Mouse (Mus musculus): Measurements from ENCODE around the gene Cstb.
A peak's percentile ranks its signal among the peaks of the same experiment; 100 is the strongest.
"Not testable (repeated sequence)": the region's sequence is repeated elsewhere in the genome, so short reads cannot be mapped to it uniquely, and the experiment has no call there.

Cstb gene

GRCm38 (mm10) chr10:78425181-78426041 lies at the start of gene Cstb:
Gene Cstb, plus strand, starts transcription at chr10:78425669.
- peak; percentile 79 to 85 for DNase-seq (ENCODE audit: low spot score in 2 of 2)

DNA sequence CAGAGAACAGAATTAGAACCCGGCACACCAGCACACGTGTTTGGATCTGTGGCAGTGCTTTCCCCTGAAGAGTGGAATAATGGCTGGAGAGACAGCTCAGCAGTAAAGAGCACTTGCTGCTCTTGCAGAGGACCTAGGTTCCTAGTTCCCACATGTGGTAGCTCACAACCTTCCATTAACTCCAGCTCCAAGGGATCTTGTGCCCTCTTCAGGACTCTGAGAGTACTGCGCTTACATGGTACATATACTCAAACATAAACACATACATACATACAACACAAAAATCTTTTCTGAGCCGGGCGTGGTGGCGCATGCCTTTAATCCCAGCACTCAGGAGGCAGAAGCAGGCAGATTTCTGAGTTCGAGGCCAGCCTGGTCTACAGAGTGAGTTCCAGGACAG lies 47.0 kb upstream of the Cstb start:
- no peak for DNase-seq (ENCODE audit: low spot score in 2 of 2)

GRCm38 (mm10) chr10:78383567-78383966 lies 41.9 kb upstream of the Cstb start:
- DNase-seq (ENCODE audit: low spot score in 2 of 2), result no peak

DNA sequence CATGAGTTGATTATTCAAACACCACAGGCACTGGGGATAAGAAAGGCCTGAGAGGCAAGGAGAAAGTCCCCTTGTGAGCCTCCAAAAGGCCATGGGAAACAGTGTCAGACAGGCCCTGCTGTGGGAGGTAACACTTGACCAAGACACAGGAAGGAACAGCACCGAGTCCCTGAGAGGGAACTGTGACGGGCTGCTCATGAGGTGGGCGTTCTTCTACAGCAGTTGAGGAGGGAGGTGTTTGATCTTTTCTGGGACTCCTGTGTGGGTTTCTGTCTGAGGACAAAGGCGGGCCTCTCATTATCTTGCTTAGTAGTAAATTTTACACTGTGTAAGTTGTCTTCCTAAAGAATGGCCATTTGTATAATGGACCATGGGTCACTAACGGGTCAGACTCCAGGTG lies 39.9 kb upstream of the Cstb start:
- no peak for DNase-seq (ENCODE audit: low spot score in 2 of 2)

DNA sequence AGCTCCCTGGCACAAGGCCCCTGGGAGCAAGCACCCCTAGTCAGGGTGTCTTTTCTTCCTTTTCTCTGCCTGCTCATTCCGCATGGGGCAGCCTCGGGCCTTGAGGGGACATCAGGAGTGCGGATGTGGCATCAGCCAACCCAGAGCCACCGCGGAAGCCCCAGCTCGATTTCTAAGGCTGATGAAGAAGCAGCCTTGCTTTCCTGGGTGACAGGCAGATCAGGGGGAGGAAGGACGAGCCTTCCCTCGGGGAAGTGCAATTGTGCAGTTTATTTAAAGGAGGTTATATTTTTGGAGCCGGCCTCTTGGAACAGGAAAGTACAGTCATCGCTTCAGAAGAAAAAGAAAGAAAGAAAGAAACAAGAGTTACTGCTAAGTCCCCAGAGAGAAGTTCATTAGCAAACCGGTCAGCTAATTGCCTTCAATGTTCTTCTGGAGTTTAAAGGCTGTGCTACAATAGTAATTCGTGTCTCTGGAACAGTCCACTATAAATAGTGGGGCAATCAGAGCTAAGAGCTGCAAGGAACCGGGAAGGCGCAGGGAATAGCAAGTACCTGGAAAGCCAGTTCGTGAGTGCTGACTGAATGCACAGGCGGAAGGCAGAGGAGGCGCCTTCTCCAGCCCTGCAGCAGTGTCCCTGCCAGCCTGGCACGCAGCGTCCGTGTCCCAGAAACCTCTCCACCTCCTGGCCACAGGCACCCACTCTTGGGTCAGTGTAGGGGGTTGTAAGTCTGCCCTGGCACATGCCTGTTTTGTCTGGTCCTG lies 37.1 kb upstream of the Cstb start:
- DNase-seq (ENCODE audit: low spot score in 2 of 2), result no peak

DNA sequence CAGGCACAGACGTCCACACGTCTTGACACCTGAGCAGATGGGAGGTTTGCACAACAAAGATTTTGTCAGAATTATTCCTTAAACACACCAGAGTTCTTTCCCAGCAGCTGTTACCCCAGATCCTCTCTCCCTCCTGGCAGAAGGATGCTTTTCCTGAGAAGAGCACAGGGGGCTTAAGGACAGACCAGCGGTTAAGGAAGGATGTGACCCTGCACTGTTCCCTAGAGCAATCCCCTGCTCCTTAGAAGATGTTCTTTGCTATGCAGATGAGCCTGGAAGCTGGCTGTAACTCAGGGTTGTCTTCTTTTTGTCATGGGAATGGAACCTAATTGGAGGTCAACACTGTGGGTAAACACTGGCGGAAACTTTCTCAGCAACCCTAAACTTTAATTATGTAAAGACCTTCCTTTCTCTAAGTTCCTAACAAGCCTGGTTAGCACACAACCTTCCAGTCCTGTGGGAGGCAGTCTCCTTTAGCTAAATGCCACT lies 34.4 kb upstream of the Cstb start:
- DNase-seq (ENCODE audit: low spot score in 2 of 2), result no peak

- DNase-seq (ENCODE audit: low spot score in 2 of 2), result peak; percentile 73 to 83
Measured at GRCm38 (mm10) chr10:78392072-78392471, 33.4 kb upstream of the Cstb start.

DNA sequence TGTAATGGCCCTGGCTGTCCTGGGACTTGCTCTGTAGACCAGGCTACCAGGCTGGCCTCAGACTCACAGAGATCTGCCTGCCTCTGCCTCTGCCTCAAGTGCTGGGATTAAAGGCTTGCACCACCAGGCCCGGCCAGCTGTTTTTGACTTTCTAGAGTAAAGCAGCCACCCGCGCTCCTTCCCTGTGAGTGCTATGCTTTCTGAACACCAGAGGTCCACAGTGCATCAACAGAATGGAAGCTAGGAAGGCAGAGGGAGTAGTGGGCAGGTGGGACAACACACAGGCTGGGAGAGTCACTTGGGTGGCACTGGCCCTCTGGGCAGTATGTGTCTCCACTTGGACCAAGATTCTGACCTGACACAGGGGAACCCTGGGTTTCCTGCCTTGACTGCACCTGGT lies 30.1 kb upstream of the Cstb start:
- DNase-seq (ENCODE audit: low spot score in 2 of 2), result no peak

DNA sequence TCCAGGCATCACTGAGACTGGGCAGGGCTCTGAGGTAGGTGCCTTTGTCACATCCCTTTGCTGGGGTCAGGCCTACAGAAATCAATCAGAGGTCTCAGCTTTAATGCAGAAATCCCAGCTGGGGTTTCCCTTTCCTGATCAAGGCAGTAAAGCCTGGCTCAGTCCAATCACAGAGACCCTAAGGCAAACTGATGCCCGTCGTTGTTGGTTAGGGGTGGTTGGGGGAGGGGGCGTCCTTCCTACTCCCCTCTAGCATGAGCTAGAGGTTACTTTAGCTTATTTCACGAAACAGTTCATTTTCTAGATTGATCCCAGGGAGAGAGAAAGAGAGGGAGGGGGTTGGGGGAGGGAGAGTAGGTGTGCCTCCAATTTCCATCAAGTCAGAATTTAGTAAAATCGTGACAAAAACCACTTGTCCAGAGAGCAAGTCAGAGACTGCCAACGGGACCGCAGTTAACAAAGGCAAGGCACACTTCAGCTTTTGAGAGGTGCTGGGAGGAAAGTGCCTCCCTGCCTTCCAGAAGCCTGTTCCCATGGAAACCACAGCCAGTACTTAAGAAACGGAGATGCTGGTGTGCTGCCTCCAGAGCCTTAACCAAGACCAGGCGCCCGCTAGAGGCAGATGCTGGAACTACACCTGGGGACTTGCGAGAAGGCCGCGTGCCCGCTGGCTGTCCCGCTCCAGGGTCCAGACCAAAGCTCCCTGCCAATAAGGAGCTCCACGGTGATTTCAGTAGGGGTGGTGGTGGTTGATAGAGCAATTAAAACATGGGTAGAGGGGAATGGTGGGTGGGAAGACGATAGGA lies 29.4 kb upstream of the Cstb start:
- DNase-seq (ENCODE audit: low spot score in 2 of 2), result peak; percentile 80 to 96

GRCm38 (mm10) chr10:78396625-78396885 lies 28.9 kb upstream of the Cstb start:
- no peak for DNase-seq (ENCODE audit: low spot score in 2 of 2)

GRCm38 (mm10) chr10:78399090-78399657 lies 26.3 kb upstream of the Cstb start:
- peak in 1 of 2 experiments; percentile 55 for DNase-seq (ENCODE audit: low spot score in 2 of 2)

DNA sequence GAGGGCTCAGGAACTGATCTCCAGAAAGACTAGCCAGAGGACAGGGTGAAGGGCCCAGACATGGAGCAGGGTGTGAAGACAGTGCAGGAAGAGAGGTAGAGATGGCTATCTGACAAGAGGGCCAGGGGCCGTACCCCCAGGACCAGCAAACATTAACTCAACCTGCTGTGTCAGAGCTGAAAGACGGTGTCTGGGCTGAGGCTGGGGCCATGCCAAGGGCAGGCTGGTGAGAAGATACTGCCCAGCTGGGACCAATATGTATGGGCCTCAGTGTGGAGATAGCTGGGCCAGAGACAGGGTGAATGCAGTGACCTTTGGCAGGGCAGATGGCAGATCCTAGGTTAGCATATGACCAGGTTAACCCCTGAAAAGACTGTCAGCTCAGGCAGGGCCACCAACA lies 24.3 kb upstream of the Cstb start:
- DNase-seq (ENCODE audit: low spot score in 2 of 2), result no peak

GRCm38 (mm10) chr10:78402301-78402922 lies 23.1 kb upstream of the Cstb start:
- no peak for DNase-seq (ENCODE audit: low spot score in 2 of 2)

DNA sequence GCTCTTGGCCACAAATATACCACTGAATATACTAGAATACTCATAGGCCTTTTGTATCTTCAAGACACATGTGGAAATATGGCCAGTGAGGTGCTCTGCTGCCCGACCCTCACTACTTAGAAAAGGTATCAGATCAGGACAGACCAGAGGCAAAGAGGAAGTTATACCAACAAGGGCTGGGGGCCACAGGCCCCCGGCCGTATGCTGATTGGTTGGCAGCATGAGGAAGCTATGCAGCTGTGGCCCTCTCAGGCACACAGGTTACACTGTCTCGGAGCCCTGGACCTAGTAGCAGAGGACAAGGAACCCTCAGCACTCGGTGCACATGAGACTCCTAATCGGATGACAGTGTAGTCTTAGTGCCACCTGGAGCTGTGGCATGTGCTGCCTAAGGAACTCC lies 19.3 kb upstream of the Cstb start:
- DNase-seq (ENCODE audit: low spot score in 2 of 2), result no peak

DNA sequence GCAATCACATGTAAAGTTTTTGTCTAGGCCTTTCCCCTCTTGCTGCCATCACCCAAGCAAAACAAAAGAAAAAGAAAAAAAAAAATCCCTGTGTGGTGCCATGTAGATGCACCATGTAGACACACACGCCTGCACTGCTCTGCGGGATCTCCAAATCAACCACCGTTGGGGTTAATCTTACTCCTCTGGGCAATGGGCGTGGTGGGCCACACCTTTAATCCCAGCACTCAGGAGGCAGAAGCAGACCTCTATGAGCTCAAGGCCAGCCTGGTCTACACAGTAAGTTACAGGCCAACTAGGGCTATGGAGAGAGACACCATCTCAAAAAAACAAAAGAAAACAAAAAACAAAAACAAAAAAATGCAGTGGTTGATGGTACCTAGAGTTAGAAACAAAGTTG lies 18.3 kb upstream of the Cstb start:
- no peak for DNase-seq (ENCODE audit: low spot score in 2 of 2)

DNA sequence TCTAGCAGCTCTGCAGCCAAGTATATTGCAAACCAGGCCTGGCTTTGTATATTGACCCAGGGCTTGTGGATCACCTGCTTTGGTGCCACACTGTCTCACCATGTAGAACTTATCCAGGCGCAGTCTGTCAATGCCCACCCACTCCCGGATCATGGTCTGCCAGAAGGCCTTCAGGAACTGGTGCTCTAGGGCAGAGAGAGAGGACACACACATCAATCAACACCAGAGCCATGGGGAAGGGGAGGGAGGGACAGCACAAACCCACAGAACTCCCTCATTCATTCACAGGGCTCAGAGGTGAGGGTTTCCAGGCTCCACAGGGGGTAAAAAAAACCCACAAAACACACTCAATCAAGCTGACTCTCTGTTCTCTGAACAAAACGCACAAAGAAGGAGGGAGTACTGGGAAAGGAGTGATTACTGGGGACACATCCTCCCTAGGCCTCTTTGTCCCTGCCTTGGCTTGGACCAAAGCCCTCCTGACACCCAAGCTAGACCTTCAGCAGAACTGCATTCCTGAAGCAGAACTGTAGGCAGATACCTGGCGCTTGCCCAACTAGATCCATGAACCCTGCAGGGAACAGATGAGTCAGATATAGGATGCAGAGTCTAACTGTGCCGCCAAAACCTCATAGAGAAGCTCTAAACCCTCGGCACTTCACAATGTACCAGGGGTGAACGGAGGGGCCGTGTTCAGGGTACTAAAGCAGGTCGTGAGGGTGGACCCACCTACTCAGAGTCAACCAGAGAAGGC lies 16.3 kb upstream of the Cstb start:
- DNase-seq (ENCODE audit: low spot score in 2 of 2), result no peak

- DNase-seq (ENCODE audit: low spot score in 2 of 2), result no peak
Measured at GRCm38 (mm10) chr10:78411851-78412250, 13.6 kb upstream of the Cstb start.

DNA sequence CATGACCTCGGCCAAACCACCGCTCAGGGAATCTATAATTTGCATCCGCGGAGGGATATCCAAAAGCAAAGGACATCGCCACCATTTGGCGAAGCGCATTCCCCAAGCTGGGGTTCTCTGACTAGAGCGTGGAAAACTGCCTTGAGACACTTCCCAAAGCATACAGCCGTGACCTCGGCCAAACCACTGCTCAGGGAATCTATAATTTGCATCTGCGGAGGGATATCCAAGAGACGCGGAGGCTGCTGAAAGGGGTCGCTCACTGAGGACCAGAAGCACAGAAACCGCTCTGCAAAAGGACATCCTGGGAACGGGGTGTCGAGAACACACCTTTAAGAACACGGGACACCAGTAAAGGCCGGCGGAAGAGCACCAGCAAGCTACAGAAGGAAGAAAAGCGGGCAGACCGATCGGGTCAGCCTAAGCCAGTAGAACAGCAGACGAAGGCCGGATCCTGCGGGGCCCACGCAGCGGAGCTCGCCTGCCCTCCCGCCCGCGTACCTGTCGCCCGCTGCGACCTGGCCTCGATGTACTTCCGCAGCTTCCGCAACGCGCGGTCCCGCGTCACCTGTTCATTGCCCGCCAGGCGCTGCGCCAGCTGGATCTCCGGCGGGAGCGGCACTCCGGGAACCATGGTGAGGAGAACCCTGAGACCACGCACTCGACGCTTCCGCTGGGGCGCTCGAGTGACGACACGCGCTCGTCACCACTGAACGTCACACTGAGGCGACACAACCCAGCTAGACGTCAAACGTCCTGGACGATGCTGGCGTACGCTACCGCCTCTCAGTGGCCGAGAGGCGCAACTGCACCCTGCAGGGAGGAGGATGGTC lies 12.9 kb upstream of the Cstb start, which contains the start of gene Rrp1:
TSS of gene Rrp1 (minus strand) at position 725 of the 833 bp plus-strand sequence.
- DNase-seq (ENCODE audit: low spot score in 2 of 2), result peak; percentile 89 to 94

DNA sequence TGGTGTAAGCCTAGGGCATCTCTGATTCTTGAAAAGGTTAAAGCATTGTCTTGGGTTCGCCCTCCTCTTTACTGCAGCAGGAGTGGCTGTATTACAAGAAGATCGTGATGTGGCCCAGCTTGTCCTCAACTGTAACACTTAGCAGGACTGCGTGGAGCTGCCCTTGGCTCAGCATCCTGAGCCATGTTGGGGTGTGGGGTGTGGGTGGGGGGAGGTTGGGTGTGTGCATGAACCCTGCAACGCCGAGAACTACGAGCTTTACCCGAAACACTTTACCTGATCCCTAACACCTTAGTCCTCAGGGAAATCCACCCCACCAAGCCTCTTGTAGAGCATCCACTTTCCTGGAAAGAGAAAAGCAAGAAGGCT lies 12.3 kb upstream of the Cstb start:
- DNase-seq (ENCODE audit: low spot score in 2 of 2), result no peak

- DNase-seq (ENCODE audit: low spot score in 2 of 2), result not testable (repeated sequence)
Measured at GRCm38 (mm10) chr10:78414936-78415335, 10.5 kb upstream of the Cstb start.
